Mouse (Mus musculus): Measurements from ENCODE around the gene Cd22.

DNA sequence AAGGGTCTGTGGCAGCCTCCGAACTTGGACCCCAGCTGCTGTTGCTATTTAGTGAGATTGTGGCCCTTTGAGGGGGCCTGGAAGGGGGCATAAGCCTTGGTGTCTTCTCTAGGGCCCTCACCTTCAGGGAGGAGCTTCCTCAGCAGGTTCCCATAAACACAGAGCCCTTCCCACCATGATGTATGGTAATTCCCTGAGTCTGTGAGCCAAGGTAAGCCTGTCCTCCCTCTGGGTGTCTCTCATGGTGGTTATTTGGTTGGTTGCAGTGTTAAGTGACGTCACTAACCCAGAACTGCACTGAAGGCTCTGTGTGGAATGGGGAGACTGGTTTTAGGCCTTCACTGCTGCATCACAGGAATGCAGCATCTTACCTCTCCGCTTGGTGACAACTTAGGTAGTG is 50.7 kb downstream of the Cd22 start:
- TF ChIP-seq CTCF (conservative IDR thresholded peaks at IDR 0.05 in 1 of 2, IDR thresholded peaks at IDR 0.05 in 1 of 2; ENCODE audit: low read depth in 2 of 2, low read length in 2 of 2) (no peak), JUND (conservative IDR thresholded peaks at IDR 0.05; ENCODE audit: low read depth, low read length) (no peak), GABPA (IDR thresholded peaks at IDR 0.05; ENCODE audit: insufficient replicate concordance, low read depth, low read length) (no peak), SMC3 (IDR thresholded peaks at IDR 0.05; ENCODE audit: low read depth, low read length) (no peak), RCOR1 (conservative IDR thresholded peaks at IDR 0.05; ENCODE audit: low read depth, low read length) (no peak)

Data from CH12.LX (cell line).